Mouse (Mus musculus): ENCODE measurements at regions not wholly inside any gene's neighbourhood (a gene's known extent, or its start where the extent isn't known, plus 50 kb on each side); places are given as distances from the start of the nearest gene placed in this dataset.

GRCm38 (mm10) chr1:137927953-137928352 is 247.6 kb downstream of the Ptprc start:
- no peak for DNase-seq (ENCODE audit: low spot score in 2 of 2)

- DNase-seq (ENCODE audit: low spot score in 2 of 2), result no peak
These were observed 249.2 kb downstream of the Ptprc start for GRCm38 (mm10) chr1:137926326-137926725.

- no peak for DNase-seq (ENCODE audit: low spot score in 2 of 2)
These were observed 251.4 kb downstream of the Ptprc start for GRCm38 (mm10) chr1:137924156-137924555.

GRCm38 (mm10) chr1:137923705-137924104 is 251.8 kb downstream of the Ptprc start:
- no peak for DNase-seq (ENCODE audit: low spot score in 2 of 2)

- DNase-seq (ENCODE audit: low spot score in 2 of 2), result peak; percentile 69 to 72
These were observed 252.7 kb downstream of the Ptprc start for GRCm38 (mm10) chr1:137922769-137923168.

- no peak for DNase-seq (ENCODE audit: low spot score in 2 of 2)
These were observed 253.9 kb downstream of the Ptprc start for GRCm38 (mm10) chr1:137921592-137921991.

- DNase-seq (ENCODE audit: low spot score in 2 of 2), result no peak
These were observed 255.6 kb downstream of the Ptprc start for GRCm38 (mm10) chr1:137919739-137920563.

GRCm38 (mm10) chr1:137917449-137917848 is 258.1 kb downstream of the Ptprc start:
- DNase-seq (ENCODE audit: low spot score in 2 of 2), result no peak

GRCm38 (mm10) chr1:137906883-137907282 is 268.6 kb downstream of the Ptprc start:
- no peak for DNase-seq (ENCODE audit: low spot score in 2 of 2)

GRCm38 (mm10) chr1:137906477-137906876 is 269.0 kb downstream of the Ptprc start:
- DNase-seq (ENCODE audit: low spot score in 2 of 2), result no peak

GRCm38 (mm10) chr1:137905566-137905965 is 269.9 kb downstream of the Ptprc start:
- DNase-seq (ENCODE audit: low spot score in 2 of 2), result no peak

- no peak for DNase-seq (ENCODE audit: low spot score in 2 of 2)
These were observed 272.2 kb downstream of the Ptprc start for GRCm38 (mm10) chr1:137903351-137903750.

- no peak for DNase-seq (ENCODE audit: low spot score in 2 of 2)
These were observed 272.6 kb downstream of the Ptprc start for GRCm38 (mm10) chr1:137902859-137903258.

GRCm38 (mm10) chr1:137901996-137902395 is 273.5 kb downstream of the Ptprc start:
- DNase-seq (ENCODE audit: low spot score in 2 of 2), result no peak

- no peak for DNase-seq (ENCODE audit: low spot score in 2 of 2)
These were observed 274.3 kb downstream of the Ptprc start for GRCm38 (mm10) chr1:137901211-137901610.

GRCm38 (mm10) chr1:137900621-137901071 is 274.9 kb downstream of the Ptprc start:
- peak; percentile 41 to 67 for DNase-seq (ENCODE audit: low spot score in 2 of 2)

- DNase-seq (ENCODE audit: low spot score in 2 of 2), result peak; percentile 45 to 71
These were observed 275.4 kb downstream of the Ptprc start for GRCm38 (mm10) chr1:137899916-137900601.

GRCm38 (mm10) chr1:137899305-137899704 is 276.2 kb downstream of the Ptprc start:
- no peak for DNase-seq (ENCODE audit: low spot score in 2 of 2)

GRCm38 (mm10) chr1:137898891-137899290 is 276.6 kb downstream of the Ptprc start:
- peak in 1 of 2 experiments; percentile 54 for DNase-seq (ENCODE audit: low spot score in 2 of 2)

- peak; percentile 91 to 92 for DNase-seq (ENCODE audit: low spot score in 2 of 2)
These were observed 277.1 kb downstream of the Ptprc start for GRCm38 (mm10) chr1:137898397-137898796.

GRCm38 (mm10) chr1:137881656-137882055 is 293.9 kb downstream of the Ptprc start:
- no peak for DNase-seq (ENCODE audit: low spot score in 2 of 2)

GRCm38 (mm10) chr1:137874361-137874760 is 301.1 kb downstream of the Ptprc start:
- DNase-seq (ENCODE audit: low spot score in 2 of 2), result no peak

GRCm38 (mm10) chr1:137873628-137874027 is 301.9 kb downstream of the Ptprc start:
- no peak for DNase-seq (ENCODE audit: low spot score in 2 of 2)

All from right cerebral cortex, adult 2 months (tissue).